Mouse (Mus musculus): ENCODE measurements around the gene Ovgp1.
"Not testable (repeated sequence)": the region's sequence is repeated elsewhere in the genome, so short reads cannot be mapped to it uniquely, and the experiment has no call there.

DNA sequence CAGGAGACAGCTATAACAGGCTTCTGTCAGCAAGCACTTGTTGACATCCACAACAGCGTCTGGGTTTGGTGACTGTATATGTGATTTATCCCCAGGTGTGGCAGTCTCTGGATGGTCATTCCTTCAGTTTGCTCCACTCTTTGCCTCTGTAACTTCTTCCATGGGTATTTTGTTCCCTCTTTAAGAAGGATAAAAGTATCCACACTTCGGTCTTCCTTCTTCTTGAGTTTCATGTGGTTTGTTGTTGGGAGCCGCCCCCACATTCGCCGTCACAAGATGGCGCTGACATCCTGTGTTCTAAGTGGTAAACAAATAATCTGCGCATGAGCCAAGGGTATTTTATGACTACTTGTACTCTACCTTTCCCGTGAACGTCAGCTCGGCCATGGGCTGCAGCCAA is 29.8 kb downstream of the Ovgp1 start:
- not testable (repeated sequence) for TF ChIP-seq CTCF (IDR thresholded peaks at IDR 0.05; ENCODE audit: low read depth, low read length); POLR2A (IDR thresholded peaks at IDR 0.05; ENCODE audit: extremely low read depth, insufficient read depth, low read length)

Data from liver, adult 2 months (tissue).